Mouse (Mus musculus) kidney, postnatal 0 days (tissue): ENCODE measurements around the gene Gm20075. TPM values are rescaled to one million over a fixed set of nuclear protein-coding genes. Genes with fewer than 3 reads are reported as not detected.
A peak's percentile ranks its signal among the peaks of the same experiment; 100 is the strongest.

ENCODE experiments used
- ATAC-seq: fragments of 200-750 bp; cut with Nextera tagmentation; replicated peaks from 2 replicates; pipeline ENCODE4 v1.8.0; 2017; ENCODE audit warnings: low read depth, moderate number of reproducible peaks, moderate TSS enrichment, moderate library complexity; ENCODE audit not compliant: low FRiP score
- DNase-seq: peaks from one replicate; pipeline ENCODE4 v3.0.0-alpha.2; 2016; ENCODE audit warnings: low spot score
- H3K27ac ChIP-seq: fragments of 300-500 bp; sonication (generic); 2 replicates; pipeline ENCODE4 v1.5.1; 2014; ENCODE audit warnings: mild to moderate bottlenecking
- H3K27me3 ChIP-seq: fragments of 300-500 bp; sonication (generic); 2 replicates; pipeline ENCODE4 v1.6.1; 2014; ENCODE audit warnings: low read length, mixed read lengths; ENCODE audit not compliant: insufficient read depth
- H3K36me3 ChIP-seq: fragments of 300-500 bp; sonication (generic); 2 replicates; pipeline ENCODE4 v1.6.1; 2014; ENCODE audit warnings: low read length, mixed read lengths; ENCODE audit not compliant: insufficient read depth
- H3K4me1 ChIP-seq: fragments of 300-500 bp; sonication (generic); replicated peaks from 2 replicates; pipeline ENCODE4 v1.6.1; 2014; ENCODE audit warnings: antibody characterized with exemption, low read length, mixed read lengths; ENCODE audit not compliant: insufficient read depth
- H3K4me2 ChIP-seq: fragments of 300-500 bp; sonication (generic); 2 replicates; pipeline ENCODE4 v1.6.1; 2014; ENCODE audit warnings: mild to moderate bottlenecking, low read length, moderate library complexity, mixed read lengths
- H3K4me3 ChIP-seq: fragments of 300-500 bp; sonication (generic); replicated peaks from 2 replicates; pipeline ENCODE4 v1.5.1; 2014; ENCODE audit warnings: low read depth, low read length
- H3K9ac ChIP-seq: fragments of 300-500 bp; sonication (generic); 2 replicates; pipeline ENCODE4 v1.6.1; 2014; ENCODE audit warnings: low read depth, low read length
- H3K9me3 ChIP-seq: fragments of 300-500 bp; sonication (generic); replicated peaks from 2 replicates; pipeline ENCODE4 v1.6.1; 2016; ENCODE audit warnings: low read length, inconsistent platforms, mixed read lengths
- CTCF ChIP-seq: IDR thresholded peaks from 2 replicates; pipeline ENCODE4 v1.5.1; 2016; ENCODE audit warnings: antibody characterized with exemption, low read depth, mild to moderate bottlenecking, moderate library complexity
- WGBS: fragments of 180-500 bp; shearing (Covaris S2); extraction: QIAGEN DNeasy Blood & Tissue Kit; methylation state at CpG from one replicate; pipeline ENCODE4 v1.1.7; 2014; 5-methylcytosine and 5-hydroxymethylcytosine counted together
- polyA plus RNA-seq: library from polyadenylated mRNA; unstranded; fragments of >200 nt; fragmentation: Nextera tagmentation; extraction: Ambion mirVana; gene quantifications from 2 replicates; pipeline ENCODE4 v1.2.1, GENCODE M21; 2015

The Gm20075 gene
- polyA plus RNA-seq, 1 experiment from 2014 or later: 28.2 TPM

GRCm38 (mm10) chr13:96040275-96041042, 40.7 kb downstream of the Gm20075 start:
- no peak for TF ChIP-seq CTCF
- Histone ChIP-seq H3K27me3 (no peaks in the 10 kb centered on the region), H3K9me3 (no peaks in the 10 kb centered on the region), H3K36me3 (no peaks in the 10 kb centered on the region), H3K4me3 (no peak overlapping the region), H3K9ac (no peak overlapping the region), H3K4me1 (no peaks in the 10 kb centered on the region), H3K27ac (no peak overlapping the region), H3K4me2 (no peak overlapping the region)
- 62% methylated on average over 11 of the region's 11 CpGs for WGBS
- ATAC-seq (no peak), DNase-seq (no peak)

- no peak for DNase-seq
- TF ChIP-seq CTCF: no peak
Observed at GRCm38 (mm10) chr13:96039536-96039935, 41.6 kb downstream of the Gm20075 start.

GRCm38 (mm10) chr13:96030368-96031223, 50.6 kb downstream of the Gm20075 start:
- DNase-seq (peak; percentile 29), ATAC-seq (no peak)
- peak; percentile 80 for TF ChIP-seq CTCF
- Histone ChIP-seq H3K27me3 (no peaks in the 10 kb centered on the region), H3K4me3 (no peak overlapping the region), H3K9me3 (no peaks in the 10 kb centered on the region), H3K9ac (no peak overlapping the region), H3K36me3 (no peaks in the 10 kb centered on the region), H3K27ac (no peak overlapping the region), H3K4me1 (no peaks in the 10 kb centered on the region), H3K4me2 (no peak overlapping the region)
- WGBS: 65% methylated on average over 19 of the region's 19 CpGs

More at GRCm38 (mm10) chr13:96039536-96039935, 41.6 kb downstream of the Gm20075 start:
- Histone ChIP-seq H3K27ac (no peak overlapping the region), H3K4me2 (no peak overlapping the region), H3K36me3 (no peaks in the 10 kb centered on the region), H3K9ac (no peak overlapping the region), H3K9me3 (no peaks in the 10 kb centered on the region), H3K27me3 (no peaks in the 10 kb centered on the region), H3K4me3 (no peak overlapping the region), H3K4me1 (no peaks in the 10 kb centered on the region)
- ATAC-seq: no peak
- WGBS: 82% methylated on average over 1 of the region's 1 CpGs

Other genes with a start within 250 kb of the Gm20075 start
- 9.8 and 11.1 TPM in 2 replicates for gene Iqgap2, start 189.5 kb downstream of the Gm20075 start, polyA plus RNA-seq
- gene Gm17190, start 678 bp upstream of the Gm20075 start, polyA plus RNA-seq: not detected in 2 replicates
- gene Sv2c, start 51.2 kb upstream of the Gm20075 start, polyA plus RNA-seq: 0.39 and 0.54 TPM in 2 replicates